Mouse (Mus musculus): Measurements from ENCODE around the gene Zfp111.

- TF ChIP-seq POLR2A (IDR thresholded peaks at IDR 0.05; ENCODE audit: borderline replicate concordance, extremely low read depth, low read depth, low read length), result no peak
- no peak for TF ChIP-seq CTCF (IDR thresholded peaks at IDR 0.05; ENCODE audit: insufficient read depth, low read length)
Measured at GRCm38 (mm10) chr7:24253779-24254615, 42.8 kb upstream of the Zfp111 start.
